Mouse (Mus musculus): ENCODE data around the gene Gid4. TPM values are rescaled to one million over a fixed set of nuclear protein-coding genes. Genes with fewer than 3 reads are reported as not detected.

The Gid4 gene
- 26.0 and 30.3 TPM in 2 replicates for polyA plus RNA-seq (2012; rRNA removed)

DNA sequence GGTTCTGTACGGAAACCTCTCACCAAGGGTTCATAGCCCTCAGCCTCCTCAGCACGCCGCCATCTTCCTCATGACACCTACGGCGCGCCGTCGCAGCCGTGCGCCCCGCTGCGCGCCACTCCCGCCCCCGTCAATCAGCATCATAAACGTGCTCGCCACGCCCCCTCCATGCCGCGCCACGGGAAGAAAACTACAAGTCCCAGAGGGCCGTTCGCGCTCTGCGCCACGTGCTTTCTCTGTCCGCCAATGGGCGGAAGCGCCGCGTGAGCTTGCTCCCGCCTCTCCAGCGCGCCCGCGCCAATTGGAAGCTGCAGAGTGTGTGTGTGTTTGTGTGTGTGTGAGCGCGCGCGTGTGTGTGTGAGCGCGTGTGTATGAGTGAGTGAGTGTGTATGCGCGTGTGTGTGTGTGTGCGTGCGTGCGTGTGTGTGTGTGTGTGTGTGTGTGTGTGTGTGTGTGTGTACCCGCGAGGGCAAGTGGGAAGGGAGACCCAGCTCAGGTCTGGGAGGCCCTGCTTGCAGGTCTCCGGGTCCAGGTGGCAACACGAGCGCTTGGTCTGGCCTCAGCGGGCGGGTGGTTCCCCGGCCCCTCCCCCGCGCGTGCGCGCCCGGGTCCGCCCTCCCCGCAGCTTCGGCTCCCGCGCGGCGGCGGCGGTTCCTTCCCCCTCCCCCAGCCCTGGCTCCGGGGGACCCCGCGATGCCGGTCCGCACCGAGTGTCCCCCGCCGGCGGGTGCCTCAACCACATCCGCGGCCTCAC, at the start of gene Gid4:
Gene Gid4 (plus strand): TSS at position 183 of the 754 bp plus-strand sequence.
- DNase-seq (ENCODE audit: low read depth), result peak; percentile 81

DNA sequence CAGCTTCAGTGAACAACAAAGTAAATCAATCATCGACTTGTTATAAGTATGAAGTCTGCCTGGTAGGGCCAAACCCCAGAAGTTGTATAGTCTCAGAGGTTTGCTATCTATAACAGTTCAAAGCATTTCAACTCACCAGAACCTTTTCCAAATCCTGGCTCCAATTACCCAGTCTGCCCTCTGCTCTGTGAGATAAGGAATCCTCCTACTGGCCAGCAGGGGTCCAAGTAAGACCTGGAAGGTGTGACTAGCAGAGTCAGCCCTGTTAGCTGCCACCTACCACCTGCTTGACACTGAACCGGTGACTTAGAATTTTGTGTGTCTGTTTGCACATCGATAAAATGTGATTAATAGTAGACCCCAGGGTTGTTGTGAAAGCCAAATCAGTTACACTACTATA, 49.7 kb upstream of the Gid4 start:
- DNase-seq (ENCODE audit: low read depth), result no peak

DNA sequence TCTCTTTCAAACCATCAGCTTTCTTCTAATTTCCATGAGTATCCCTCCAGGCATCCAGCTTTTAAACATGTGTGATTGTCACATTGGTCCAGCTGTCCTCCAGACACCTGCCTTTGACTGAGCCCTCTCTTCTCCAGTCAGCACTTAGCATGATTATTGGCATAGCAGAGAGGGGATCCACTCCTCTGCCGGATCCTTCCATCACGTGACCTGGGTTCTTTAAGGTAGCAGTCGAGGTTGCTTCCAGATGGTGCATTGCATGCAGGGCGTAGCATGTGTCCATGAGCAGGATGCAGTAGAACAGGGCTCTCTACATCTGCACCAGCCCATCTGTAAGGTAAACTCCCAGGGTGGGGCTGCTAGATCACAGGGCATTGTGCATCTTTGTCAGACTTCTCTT, 48.0 kb upstream of the Gid4 start:
- DNase-seq (ENCODE audit: low read depth), result no peak

DNA sequence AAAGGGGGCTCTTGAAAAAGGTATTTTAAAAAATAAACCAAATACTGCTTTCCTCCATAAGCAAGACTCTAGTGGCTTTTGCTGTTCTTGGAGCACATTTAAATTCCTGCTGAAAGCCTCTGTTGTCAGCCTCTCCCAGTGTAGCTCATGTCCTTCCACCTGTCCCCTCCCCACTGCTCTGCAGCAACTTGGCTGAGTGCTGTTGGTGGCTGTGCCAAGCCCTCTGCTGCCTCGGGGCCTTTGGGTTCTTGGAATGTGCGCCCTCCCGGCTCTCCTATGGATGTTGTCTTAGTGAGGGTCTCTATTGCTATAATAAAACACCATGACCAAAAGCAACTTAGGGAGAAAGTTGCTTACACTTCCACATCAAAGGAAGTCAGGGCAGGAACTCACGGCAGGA, 47.5 kb upstream of the Gid4 start:
- no peak for DNase-seq (ENCODE audit: low read depth)

DNA sequence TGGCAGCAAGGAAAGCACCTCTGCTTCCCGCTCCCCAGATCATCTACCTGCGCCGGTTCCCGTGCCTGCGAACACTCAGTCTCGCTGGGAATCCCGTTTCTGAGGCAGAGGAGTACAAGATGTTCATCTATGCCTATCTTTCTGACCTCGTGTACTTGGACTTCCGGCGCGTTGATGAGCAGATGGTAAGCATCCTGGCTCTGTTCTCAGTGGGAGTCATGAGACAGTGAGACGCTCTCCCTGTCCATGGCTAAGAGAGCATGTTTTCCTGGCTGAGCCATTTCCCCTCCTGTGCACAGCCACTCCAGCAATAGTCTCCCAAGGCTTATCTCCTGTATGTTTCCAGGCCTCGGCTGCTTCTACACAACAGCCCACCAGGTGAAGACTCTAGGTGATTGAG, 46.5 kb upstream of the Gid4 start:
- DNase-seq (ENCODE audit: low read depth), result no peak

DNA sequence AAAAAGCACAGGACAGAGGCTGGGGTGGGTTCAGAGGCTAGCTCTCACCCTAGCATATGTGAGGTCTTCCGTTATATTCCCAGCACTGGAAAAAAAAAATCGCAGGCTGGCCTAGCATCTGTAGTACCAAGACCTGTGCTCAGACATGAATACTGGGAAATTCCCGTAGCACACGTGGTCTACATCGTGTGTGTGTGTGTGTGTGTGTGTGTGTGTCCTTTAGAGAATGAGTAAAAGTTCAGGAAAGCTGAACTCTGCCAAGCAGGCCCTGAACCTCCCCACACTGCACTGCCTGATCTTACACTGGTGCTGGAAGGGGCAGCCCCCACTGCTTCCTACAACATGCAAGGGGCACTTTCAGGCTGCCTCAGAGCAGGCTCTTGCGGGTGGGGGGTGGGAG, 42.5 kb upstream of the Gid4 start:
- no peak for DNase-seq (ENCODE audit: low read depth)

DNA sequence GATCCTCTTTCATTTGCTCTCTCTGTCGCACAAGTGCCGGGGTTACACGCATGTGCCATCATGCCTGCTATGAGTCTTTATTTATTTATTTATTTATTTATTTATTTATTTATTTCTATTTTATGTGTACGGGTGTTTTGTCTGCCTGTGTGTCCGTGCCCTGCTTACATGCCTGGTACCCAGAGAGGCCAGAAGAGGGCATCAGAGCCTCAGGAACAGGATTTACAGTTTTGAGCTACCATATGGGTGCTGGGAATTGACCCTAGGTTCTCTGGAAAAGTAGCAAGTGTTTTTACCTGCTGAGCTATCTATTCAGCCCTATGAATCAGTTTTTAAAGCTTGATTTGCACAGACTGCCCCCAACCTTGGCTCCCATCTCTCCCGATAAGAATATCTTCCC, 33.4 kb upstream of the Gid4 start:
- DNase-seq (ENCODE audit: low read depth), result no peak

DNA sequence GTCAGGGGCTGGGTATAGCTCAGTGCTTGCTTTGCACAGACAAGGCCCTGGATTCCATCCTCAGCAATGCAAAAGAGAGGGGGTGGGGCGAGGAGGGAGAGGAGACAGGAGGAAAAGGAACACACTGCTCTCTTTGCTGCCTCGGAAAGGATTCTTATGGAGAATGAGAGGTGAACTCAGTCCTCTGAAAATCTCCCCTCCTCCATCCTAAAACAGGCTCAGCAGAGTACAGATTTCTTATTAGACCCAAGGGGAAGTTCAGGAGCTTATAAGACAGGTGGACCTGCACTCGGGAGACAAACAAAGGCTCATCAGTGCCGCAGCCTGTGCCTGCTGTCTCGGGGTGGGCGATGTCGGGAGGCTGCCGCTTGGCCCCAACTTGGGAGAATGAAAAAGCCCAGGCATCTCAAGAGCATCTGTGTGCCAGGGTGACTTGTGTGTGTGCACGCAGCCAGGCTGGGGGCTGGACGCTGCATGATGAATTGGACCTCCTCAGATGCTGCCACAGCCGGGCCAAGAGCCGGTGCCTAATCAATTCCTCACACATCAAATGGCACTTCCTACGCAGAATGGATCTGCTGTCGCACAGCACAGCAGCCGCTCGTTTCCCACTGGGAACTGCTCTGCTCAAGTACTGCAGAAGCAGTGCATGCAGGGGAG, 32.1 kb upstream of the Gid4 start:
- DNase-seq (ENCODE audit: low read depth), result no peak

DNA sequence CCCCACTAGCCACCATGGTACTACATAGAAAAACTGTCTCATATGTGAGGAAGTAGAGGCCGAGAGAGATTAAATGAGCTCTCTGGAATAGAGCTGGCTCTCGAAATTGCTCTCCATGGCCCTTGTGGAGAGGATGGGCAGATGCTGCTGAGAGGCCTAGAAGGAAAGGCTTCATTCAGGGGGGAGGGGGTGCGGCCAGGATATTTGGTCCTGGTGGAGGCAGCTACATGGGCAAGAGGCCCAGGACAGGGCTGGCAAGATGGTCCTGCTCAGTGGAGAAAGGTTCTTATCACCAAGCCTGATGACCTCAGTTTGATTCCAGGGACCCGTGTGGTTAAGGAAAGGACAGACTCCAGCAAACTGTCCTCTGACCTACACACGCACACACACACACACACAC, 31.0 kb upstream of the Gid4 start:
- DNase-seq (ENCODE audit: low read depth), result no peak

DNA sequence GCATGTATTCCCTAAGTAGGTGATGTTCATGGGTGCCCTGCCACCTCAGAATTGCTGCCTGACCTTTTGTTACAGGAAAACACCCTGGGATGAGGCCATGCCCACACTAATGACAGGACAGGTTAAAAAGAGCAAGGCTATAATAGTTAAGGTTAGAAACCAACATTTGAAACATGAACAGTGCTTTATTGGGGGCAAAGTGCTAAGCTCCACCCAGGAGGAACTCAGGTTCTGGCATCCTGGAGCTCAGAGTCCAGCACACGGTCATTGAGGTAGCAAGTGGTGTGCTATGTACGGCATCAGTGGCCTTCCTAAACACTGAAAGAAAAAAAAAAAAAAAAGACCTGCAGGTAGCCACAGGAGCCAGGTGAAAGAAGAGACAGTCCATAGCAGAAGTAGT, 29.0 kb upstream of the Gid4 start:
- DNase-seq (ENCODE audit: low read depth), result no peak

DNA sequence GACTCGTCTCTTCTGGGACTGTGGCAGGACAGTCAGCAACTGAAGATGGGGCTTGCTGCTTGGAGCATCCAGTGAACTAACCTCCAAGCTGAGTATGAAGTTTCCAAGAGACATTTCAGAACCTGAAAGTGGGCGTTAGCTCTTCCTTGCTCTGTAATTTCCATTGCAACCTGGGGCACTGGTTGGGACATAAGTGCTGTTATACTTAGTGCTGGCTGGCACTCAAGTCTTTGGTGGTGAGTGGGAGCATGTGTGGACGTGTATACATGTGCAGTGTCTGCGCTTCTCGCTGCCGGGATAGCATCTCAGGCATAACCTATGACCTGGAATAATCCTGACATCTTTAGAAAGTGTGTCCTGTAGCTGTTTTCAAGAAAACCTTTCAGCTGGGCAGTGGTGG, 25.6 kb upstream of the Gid4 start:
- peak; percentile 81 for DNase-seq (ENCODE audit: low read depth)

DNA sequence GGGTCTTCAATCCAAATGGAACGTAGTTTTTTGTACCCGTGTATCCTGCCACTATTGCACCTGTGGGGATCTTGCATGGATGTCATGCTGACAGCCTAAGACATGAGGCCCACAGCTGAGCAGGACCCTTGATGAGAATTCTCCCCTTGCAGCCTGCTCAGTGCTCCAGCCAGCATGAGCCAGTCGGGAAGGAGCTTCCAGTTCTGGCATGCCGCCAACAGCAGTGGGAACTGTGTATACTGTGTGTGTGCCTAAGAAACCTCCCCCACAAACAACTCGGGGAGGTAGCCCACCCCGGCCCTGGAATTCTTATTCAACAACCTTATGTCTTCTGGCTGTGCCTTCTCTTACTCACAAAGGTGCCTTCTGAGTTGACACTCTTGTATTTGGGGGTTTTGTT, 20.4 kb upstream of the Gid4 start:
- DNase-seq (ENCODE audit: low read depth), result no peak

DNA sequence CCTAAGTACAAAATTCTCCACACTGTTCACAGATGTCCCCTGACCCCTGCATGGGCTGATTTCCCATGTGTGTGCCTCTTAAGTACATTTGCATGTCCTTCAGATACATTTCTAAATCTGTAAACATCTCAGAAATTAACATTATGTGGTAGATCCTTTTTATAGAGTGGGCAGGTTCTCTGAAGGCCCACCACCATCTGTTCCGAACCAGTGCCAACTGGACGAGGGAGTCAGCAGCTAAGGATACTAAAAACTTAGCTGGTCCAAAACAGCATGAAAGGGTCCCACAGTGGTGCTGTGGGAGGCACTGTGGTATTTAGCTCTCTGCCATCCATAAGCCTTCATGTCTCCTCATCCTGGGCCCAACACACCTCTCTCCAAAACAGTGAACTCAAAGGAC, 19.8 kb upstream of the Gid4 start:
- no peak for DNase-seq (ENCODE audit: low read depth)

DNA sequence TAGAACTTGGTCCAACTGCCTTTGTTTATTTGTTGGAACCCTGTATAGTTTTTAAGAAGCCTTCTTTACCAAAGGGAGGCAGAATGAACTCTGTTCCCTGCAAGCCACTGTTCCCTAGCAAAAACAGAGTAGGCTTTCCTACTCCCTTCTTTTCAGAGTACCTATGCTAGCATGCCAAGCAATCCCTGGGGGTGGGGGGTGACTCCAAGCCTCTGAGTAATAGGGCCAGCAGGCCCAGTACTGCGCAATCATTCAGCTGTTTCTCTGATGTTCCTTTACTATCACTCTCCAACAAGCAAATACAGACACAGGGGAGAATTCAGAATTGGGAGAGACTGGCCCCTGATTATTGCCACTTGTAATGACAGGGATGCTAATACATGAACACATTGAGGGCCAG, 10.3 kb upstream of the Gid4 start:
- DNase-seq (ENCODE audit: low read depth), result no peak

DNA sequence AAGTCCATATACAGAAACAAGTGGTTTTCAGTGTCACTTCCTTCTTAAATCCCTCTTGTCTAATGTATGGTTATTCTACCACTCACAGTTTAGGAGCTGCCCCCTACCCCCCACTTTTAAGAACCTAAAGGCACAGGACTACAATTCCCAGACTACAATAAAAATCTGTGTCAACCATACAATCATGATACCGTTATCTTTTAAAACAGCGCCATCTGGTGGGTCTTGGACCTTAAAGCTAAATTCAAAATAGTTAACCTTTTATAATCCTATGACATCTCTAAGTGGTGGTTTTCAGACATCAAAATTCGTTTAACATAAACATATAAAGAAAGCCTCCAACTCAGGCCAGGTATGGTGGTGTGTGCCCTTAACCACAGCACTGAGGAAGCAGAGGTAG, 4.8 kb upstream of the Gid4 start:
- DNase-seq (ENCODE audit: low read depth), result no peak

DNA sequence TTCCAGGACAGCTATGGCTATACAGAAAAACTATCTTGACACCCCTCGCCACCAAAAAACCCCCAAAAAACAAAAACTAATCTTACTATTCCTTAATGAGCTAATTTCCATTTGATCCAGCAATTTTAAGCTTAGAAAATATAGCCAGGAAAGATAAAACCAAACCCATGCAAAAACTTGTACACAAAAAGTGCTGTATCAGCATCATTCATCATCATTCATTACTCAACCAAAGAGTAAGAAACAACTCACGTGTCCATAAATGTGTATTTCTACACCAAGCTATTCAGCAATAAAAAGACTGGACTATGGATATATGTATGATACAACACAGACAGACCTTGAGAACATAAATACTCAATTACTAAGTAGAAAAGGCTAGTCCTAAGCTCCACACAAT, 4.0 kb upstream of the Gid4 start:
- DNase-seq (ENCODE audit: low read depth), result no peak

DNA sequence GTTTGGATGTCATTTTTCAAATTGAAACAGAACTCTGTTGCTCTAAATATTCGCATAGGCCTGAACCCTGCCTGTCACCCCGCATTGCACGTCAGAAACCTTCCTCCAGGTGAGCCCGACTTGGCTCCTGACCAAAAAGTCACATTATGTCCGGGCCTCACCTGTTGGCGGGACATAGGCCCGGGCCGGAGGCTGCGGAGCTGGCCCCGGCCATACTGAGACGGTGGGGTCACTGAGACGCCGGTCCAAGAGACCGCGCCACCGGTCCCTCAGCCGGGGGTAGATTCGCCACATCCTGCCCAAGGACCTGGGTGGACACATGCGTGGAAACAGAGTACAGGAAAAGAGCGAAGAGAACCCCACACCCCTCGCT, 369 bp upstream of the Gid4 start:
- DNase-seq (ENCODE audit: low read depth), result no peak

DNA sequence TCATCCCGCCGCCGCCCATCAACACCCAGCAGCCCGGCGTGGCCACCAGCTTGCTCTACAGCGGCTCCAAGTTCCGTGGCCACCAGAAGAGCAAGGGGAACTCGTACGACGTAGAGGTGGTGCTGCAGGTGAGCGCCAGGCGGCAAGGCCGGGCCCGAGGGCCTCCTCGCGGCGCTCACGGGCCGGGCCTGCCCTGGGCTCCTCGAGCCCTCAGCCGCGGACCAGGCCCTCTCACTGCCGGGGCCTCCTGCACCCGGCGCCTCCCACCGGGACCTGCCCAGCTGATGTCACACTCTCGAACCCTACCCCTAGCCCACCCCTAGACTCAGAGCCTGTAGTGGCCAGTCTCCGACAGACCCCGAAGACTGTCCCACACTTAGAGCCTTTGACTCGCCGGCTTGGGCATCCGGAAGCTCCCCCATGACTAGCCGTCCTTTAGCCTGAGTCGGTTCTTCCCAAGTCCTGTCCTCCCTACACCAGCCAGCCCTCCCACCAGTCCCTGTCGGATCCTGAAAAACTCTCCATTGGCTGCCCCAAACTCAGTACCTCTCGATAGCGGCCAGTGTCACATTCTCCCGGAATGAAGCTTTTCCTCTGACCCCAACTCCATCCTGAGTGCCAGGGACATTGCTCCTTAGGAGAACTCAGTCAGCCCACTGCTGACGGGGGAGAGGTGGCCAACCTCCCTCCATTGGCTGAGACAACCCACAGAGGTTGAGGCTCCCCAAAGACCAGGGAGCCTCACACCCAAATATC, 950 bp downstream of the Gid4 start, which contains the start of gene Atpaf2:
Gene Atpaf2 (minus strand): TSS at position 741 of the 756 bp plus-strand sequence.
- DNase-seq (ENCODE audit: low read depth), result no peak

DNA sequence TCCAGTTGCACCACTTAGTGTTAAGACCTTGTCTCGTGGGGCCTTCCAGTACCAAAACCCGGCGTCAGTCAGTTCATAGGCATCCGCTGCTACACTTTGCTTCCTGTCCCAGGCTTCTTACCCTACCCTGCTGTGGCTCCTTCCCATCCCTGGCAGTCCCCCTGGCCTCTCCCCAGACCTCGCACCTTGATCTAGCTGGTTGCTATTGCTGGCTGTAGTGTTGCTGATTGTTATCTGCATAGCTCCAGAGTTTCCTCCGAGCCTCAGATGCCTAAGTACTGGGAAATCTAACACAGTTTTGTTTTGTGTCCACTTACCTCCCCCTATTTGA, 1.5 kb downstream of the Gid4 start:
- no peak for DNase-seq (ENCODE audit: low read depth)

DNA sequence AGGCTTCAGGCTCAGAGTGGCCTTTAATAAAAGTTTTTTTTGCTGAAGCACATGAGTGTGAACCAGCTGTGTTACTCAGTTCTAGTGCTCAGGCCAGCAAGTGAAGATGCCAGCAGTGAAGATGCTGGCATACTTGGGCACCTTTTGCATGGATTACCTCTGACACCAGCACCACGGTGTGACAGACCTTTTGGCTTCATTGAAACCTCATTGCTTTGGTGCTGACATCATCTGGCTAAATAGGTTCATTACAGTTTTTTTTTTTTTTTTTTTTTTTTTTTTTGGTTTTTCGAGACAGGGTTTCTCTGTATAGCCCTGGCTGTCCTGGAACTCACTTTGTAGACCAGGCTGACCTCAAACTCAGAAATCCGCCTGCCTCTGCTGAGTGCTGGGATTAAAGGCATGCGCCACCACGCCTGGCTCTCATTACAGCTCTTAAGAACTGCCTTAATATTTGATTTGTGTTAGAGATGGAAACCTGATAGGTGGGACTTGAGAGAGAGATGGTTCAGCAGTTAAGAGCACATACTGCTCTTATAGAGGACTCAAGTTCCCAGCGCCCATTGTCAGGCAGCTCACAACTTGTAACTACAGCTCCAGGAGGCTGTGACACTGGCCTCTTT, 5.2 kb downstream of the Gid4 start:
- no peak for DNase-seq (ENCODE audit: low read depth)

DNA sequence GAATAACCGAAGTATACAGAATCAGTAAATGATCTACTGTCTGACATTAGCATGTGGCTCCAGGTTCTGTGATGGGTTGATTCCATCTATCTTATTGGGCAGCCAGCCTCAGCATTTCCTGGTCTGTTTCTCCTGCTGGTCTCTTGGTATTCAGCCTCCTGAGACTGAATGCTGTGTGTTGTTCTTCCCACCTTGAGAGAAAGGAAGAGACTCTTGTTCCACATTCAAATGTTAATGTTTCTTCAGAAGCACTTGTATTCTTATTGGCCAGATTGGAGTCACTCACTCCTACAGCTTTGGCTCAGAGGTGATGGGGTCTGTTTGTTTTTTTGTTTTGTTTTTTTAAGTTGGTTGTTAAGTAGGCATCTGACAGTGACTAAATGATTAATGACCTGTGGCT, 6.1 kb downstream of the Gid4 start:
- DNase-seq (ENCODE audit: low read depth), result no peak

DNA sequence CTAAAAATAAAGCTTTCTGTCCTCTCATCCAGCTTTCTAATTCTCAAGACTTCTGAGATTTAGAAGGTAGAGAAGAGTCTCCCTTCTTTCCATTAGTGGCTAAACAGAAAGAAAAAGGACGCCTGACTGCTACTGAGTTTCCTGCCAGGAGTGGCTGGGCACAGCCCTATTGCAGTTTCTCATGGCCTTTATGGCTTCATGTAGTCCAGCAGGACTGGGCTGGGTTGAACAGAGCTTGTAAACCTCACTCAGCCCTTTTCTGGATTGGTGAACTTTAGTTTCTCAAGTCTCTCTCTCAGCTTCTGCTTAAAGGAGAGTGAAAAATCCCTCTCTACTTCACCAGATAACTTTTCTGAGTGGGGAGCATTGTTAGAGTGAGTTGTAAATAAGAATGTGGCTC, 9.5 kb downstream of the Gid4 start:
- DNase-seq (ENCODE audit: low read depth), result no peak

DNA sequence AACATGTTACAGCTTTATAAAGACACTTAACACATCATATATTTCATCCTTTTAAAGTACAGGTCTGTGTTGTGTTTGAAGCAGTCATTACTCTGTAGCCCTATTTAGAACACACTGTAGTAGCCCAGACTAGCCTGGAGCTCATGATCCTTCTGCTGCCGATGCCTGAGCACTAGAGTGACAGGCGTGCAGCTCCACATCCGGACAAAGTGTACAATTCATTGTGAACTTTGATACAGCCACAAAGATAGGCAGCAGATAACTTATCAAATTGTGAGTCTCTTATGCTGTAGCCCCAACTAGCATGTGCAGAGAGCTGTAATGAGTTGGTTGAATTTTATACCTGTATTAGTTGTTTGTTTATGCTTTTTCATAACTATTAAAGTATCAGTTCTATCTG, 10.7 kb downstream of the Gid4 start:
- no peak for DNase-seq (ENCODE audit: low read depth)
